Mouse (Mus musculus) WW6 (cell line): ENCODE measurements at regions not wholly inside any gene's neighbourhood (a gene's known extent, or its start where the extent isn't known, plus 50 kb on each side); places are given as distances from the start of the nearest gene placed in this dataset.

Experiments
- DNase-seq: peaks from one replicate; pipeline ENCODE4 v3.0.0-alpha.2; 2013; ENCODE audit warnings: low read depth, low spot score

- no peak for DNase-seq
Measured at GRCm38 (mm10) chr10:66932544-66932943, 163.4 kb upstream of the Jmjd1c start.

GRCm38 (mm10) chr10:66933689-66934088 is 162.2 kb upstream of the Jmjd1c start:
- DNase-seq, result no peak

GRCm38 (mm10) chr10:66935731-66936130 is 160.2 kb upstream of the Jmjd1c start:
- no peak for DNase-seq

- no peak for DNase-seq
Measured at GRCm38 (mm10) chr10:66937116-66937515, 158.8 kb upstream of the Jmjd1c start.

GRCm38 (mm10) chr10:66940368-66940767 is 155.6 kb upstream of the Jmjd1c start:
- no peak for DNase-seq

- no peak for DNase-seq
Measured at GRCm38 (mm10) chr10:66940922-66941321, 155.0 kb upstream of the Jmjd1c start.

- DNase-seq, result no peak
Measured at GRCm38 (mm10) chr10:66941974-66942373, 154.0 kb upstream of the Jmjd1c start.

GRCm38 (mm10) chr10:66943875-66944274 is 152.1 kb upstream of the Jmjd1c start:
- DNase-seq, result no peak

GRCm38 (mm10) chr10:66946161-66946560 is 149.8 kb upstream of the Jmjd1c start:
- DNase-seq, result no peak

- no peak for DNase-seq
Measured at GRCm38 (mm10) chr10:66948329-66948728, 147.6 kb upstream of the Jmjd1c start.

GRCm38 (mm10) chr10:66950441-66950840 is 145.5 kb upstream of the Jmjd1c start:
- no peak for DNase-seq

- no peak for DNase-seq
Measured at GRCm38 (mm10) chr10:66951231-66951822, 144.6 kb upstream of the Jmjd1c start.

GRCm38 (mm10) chr10:66951935-66952334 is 144.0 kb upstream of the Jmjd1c start:
- no peak for DNase-seq

- DNase-seq, result no peak
Measured at GRCm38 (mm10) chr10:66953248-66953975, 142.5 kb upstream of the Jmjd1c start.

GRCm38 (mm10) chr10:66953976-66954505 is 141.9 kb upstream of the Jmjd1c start:
- no peak for DNase-seq

GRCm38 (mm10) chr10:66955430-66955829 is 140.5 kb upstream of the Jmjd1c start:
- DNase-seq, result no peak

- DNase-seq, result no peak
Measured at GRCm38 (mm10) chr10:66956619-66957018, 139.3 kb upstream of the Jmjd1c start.

GRCm38 (mm10) chr10:66957373-66957772 is 138.6 kb upstream of the Jmjd1c start:
- no peak for DNase-seq
